Mouse (Mus musculus) E14TG2a.4 (cell line): Measurements from ENCODE around the gene Obox7.
"Not testable (repeated sequence)": the region's sequence is repeated elsewhere in the genome, so short reads cannot be mapped to it uniquely, and the experiment has no call there.

Experiments
- CTCF ChIP-seq: conservative IDR thresholded peaks from 2 replicates; pipeline ENCODE4 v1.5.1; 2014; ENCODE audit warnings: low read length
- POU5F1 ChIP-seq: IDR thresholded peaks from 2 replicates; pipeline ENCODE4 v1.6.1; 2014; ENCODE audit warnings: low read length, borderline replicate concordance

- not testable (repeated sequence) for TF ChIP-seq CTCF, POU5F1
These were observed 36.4 kb upstream of the Obox7 start for GRCm38 (mm10) chr7:14622556-14623542.
